Mouse (Mus musculus) spleen, adult 2 months (tissue): ENCODE measurements around the gene Calcoco1.

ENCODE experiments used
- CTCF ChIP-seq: fragments of 200-500 bp; IDR thresholded peaks from 2 replicates; pipeline ENCODE4 v1.5.1; 2011; ENCODE audit warnings: mild to moderate bottlenecking, inconsistent platforms; ENCODE audit not compliant: insufficient read depth, insufficient read length, insufficient replicate concordance; ENCODE audit errors: extremely low read depth
- POLR2A ChIP-seq: fragments of 200-500 bp; IDR thresholded peaks from 2 replicates; pipeline ENCODE4 v1.6.1; 2011; ENCODE audit warnings: low read depth, low read length, inconsistent platforms

GRCm38 (mm10) chr15:102685791-102686190 lies 36.2 kb downstream of the Calcoco1 start:
- TF ChIP-seq CTCF (no peak), POLR2A (no peak)
